Mouse (Mus musculus): ENCODE results near the gene Olfr1396.

DNA sequence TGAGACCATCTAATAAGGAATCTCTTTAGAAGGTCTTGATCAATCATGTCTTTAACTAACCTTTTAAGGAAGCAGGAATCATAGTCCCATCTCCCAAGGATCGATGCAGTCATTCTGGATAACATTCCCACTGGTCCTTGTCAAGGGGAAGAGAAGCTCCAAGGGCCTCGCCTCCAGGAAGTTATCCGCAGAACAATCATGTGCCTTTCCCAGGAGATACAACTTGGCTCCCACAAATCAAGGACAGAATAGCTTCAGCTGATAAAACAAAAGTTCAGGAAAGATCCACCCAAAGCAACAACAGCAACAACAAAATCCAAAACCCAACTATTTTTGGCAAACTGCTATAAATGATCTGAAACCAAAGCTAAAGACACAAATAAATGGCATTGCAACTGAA is 5.0 kb upstream of the Olfr1396 start:
- TF ChIP-seq CTCF (IDR thresholded peaks at IDR 0.05; ENCODE audit: extremely low read depth, insufficient read depth, insufficient read length, insufficient replicate concordance): no peak
- TF ChIP-seq POLR2A (IDR thresholded peaks at IDR 0.05; ENCODE audit: low read depth, low read length): no peak
